ENCODE assay signal across 28 mouse cellular contexts in the genomic region with DNA sequence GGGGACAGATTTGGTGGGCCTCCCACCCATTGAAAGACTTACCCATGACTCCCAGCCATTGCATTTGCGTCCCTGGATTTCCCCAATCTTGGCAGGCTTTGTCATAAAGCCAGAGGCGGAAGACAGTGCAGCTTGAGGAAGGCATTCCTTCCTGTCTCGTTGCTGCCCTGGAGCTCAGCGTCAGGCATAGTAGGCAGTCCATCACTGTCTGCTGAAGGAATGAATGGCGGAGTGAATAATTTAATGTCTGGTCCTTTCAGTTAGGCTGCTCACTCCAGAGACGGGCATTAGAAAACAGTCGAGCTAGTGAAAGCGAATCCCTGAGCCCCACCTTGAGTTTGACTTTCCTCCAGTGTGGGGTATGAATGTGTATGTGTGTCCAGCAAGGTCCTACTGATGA.
DNase-seq lines count a peak whose midpoint lies in the region; ATAC-seq and TF ChIP-seq lines count a peak whose summit lies in the region.
"Had no signal": no experiment of that assay in that cellular context is flagged by ENCODE, and none has a peak within 500 bp of the region (broad histone marks: within the 10 kb centered on the region; RNA-seq: fewer than 3 reads in every experiment).

No protein-coding gene starts in this region.

- no peaks in the 10 kb centered on the region for H3K9me3 ChIP-seq in hindbrain, embryonic 10.5 days
- H3K9me3 ChIP-seq in hindbrain, postnatal 0 days (ENCODE audit: low read length): no peaks in the 10 kb centered on the region
- no peaks in the 10 kb centered on the region for H3K9me3 ChIP-seq in kidney, embryonic 16.5 days (ENCODE audit: low read length)
- H3K9me3 ChIP-seq in hindbrain, embryonic 12.5 days (replicated peaks): no peaks in the 10 kb centered on the region
- no peaks in the 10 kb centered on the region for H3K9me3 ChIP-seq in neural tube, embryonic 12.5 days
- H3K9me3 ChIP-seq: embryonic facial prominence, embryonic 12.5 days; G1E; limb, embryonic 12.5 days; liver, embryonic 15.5 days; megakaryocyte, embryonic 14.5 days; midbrain, embryonic 13.5 days had no signal

- DNase-seq in hindbrain, embryonic 10.5 days (ENCODE audit: low spot score): no peak
- no peak for DNase-seq in hindbrain, postnatal 0 days (ENCODE audit: low spot score)
- peak; percentile 24 for DNase-seq in kidney, postnatal 14 days
- DNase-seq in urinary bladder, postnatal 10 days (ENCODE audit: low spot score): no peak
- DNase-seq: adrenal gland, adult 8-10 months; cerebellum, adult 11 months; cerebellum, adult 9-10 months; embryo, embryonic 11 days; gastrocnemius, postnatal 25 days; heart, adult 18-20 months; heart, postnatal 36 days; kidney, adult 11 months; layer of hippocampus, adult 9-11 months; lung, postnatal 36 days; thymus, adult 2 months; thymus, postnatal 36 days had no signal

- H3K9ac ChIP-seq in hindbrain, postnatal 0 days (replicated peaks; ENCODE audit: low read length): no peak overlapping the region
- no peak overlapping the region for H3K9ac ChIP-seq in kidney, embryonic 16.5 days (replicated peaks; ENCODE audit: low read length)
- H3K9ac ChIP-seq in hindbrain, embryonic 12.5 days: no peak overlapping the region
- no peak overlapping the region for H3K9ac ChIP-seq in neural tube, embryonic 12.5 days
- H3K9ac ChIP-seq: embryonic facial prominence, embryonic 12.5 days; limb, embryonic 12.5 days; liver, embryonic 15.5 days; midbrain, embryonic 13.5 days had no signal

- no peak overlapping the region for H3K4me3 ChIP-seq in hindbrain, embryonic 10.5 days
- H3K4me3 ChIP-seq in hindbrain, postnatal 0 days (ENCODE audit: low read length): no peak overlapping the region
- no peak overlapping the region for H3K4me3 ChIP-seq in kidney, embryonic 16.5 days (ENCODE audit: low read length)
- H3K4me3 ChIP-seq in hindbrain, embryonic 12.5 days: no peak overlapping the region
- H3K4me3 ChIP-seq in neural tube, embryonic 12.5 days: no peak overlapping the region
- H3K4me3 ChIP-seq: embryonic facial prominence, embryonic 12.5 days; limb, embryonic 12.5 days; liver, embryonic 15.5 days; megakaryocyte, embryonic 14.5 days; midbrain, embryonic 13.5 days had no signal

- H3K4me2 ChIP-seq in hindbrain, postnatal 0 days (ENCODE audit: low read depth, low read length): no peak overlapping the region
- no peak overlapping the region for H3K4me2 ChIP-seq in kidney, embryonic 16.5 days (replicated peaks; ENCODE audit: low read depth, low read length)
- H3K4me2 ChIP-seq in hindbrain, embryonic 12.5 days (replicated peaks): no peak overlapping the region
- no peak overlapping the region for H3K4me2 ChIP-seq in neural tube, embryonic 12.5 days (replicated peaks)
- H3K4me2 ChIP-seq: embryonic facial prominence, embryonic 12.5 days; heart, embryonic 11.5 days; limb, embryonic 12.5 days; liver, embryonic 15.5 days; midbrain, embryonic 13.5 days had no signal

- no peaks in the 10 kb centered on the region for H3K27me3 ChIP-seq in hindbrain, embryonic 10.5 days (ENCODE audit: insufficient read depth, poor library complexity, severe bottlenecking)
- H3K27me3 ChIP-seq in hindbrain, postnatal 0 days (ENCODE audit: insufficient read depth, low read length): no peaks in the 10 kb centered on the region
- H3K27me3 ChIP-seq in kidney, embryonic 16.5 days (ENCODE audit: insufficient read depth, low read length): no peaks in the 10 kb centered on the region
- H3K27me3 ChIP-seq in hindbrain, embryonic 12.5 days: no peaks in the 10 kb centered on the region
- no peaks in the 10 kb centered on the region for H3K27me3 ChIP-seq in neural tube, embryonic 12.5 days (replicated peaks)
- H3K27me3 ChIP-seq: embryonic facial prominence, embryonic 12.5 days; limb, embryonic 12.5 days; liver, embryonic 15.5 days; megakaryocyte, embryonic 14.5 days; midbrain, embryonic 13.5 days had no signal

- TF ChIP-seq CTCF in hindbrain, postnatal 0 days (IDR thresholded peaks at IDR 0.05; ENCODE audit: low read depth): no peak

- H3K27ac ChIP-seq in hindbrain, embryonic 10.5 days: 0 out of 2 replicates have a peak overlapping the region, but pooled peaks have one; percentile 45
- no peak overlapping the region; the same call in 1 of the 2 replicates for H3K27ac ChIP-seq in hindbrain, postnatal 0 days
- H3K27ac ChIP-seq in kidney, embryonic 16.5 days (ENCODE audit: low read length): no peak overlapping the region
- no peak overlapping the region for H3K27ac ChIP-seq in hindbrain, embryonic 12.5 days
- H3K27ac ChIP-seq in neural tube, embryonic 12.5 days: no peak overlapping the region
- H3K27ac ChIP-seq: embryonic facial prominence, embryonic 12.5 days; limb, embryonic 12.5 days; liver, embryonic 15.5 days; midbrain, embryonic 13.5 days had no signal

- ATAC-seq in hindbrain, postnatal 0 days: no peak
- ATAC-seq in kidney, embryonic 16.5 days (ENCODE audit: low FRiP score, low TSS enrichment): no peak
- peak; percentile 24; the same call in 1 of the 2 replicates for ATAC-seq in hindbrain, embryonic 12.5 days (ENCODE audit: low FRiP score)
- ATAC-seq in neural tube, embryonic 12.5 days (ENCODE audit: low FRiP score, low read depth): peak; percentile 65
- ATAC-seq: forebrain, embryonic 14.5 days; inflammation-experienced regulatory T-cells, adult 6 months; midbrain, embryonic 13.5 days had no signal

- H3K4me1 ChIP-seq in hindbrain, embryonic 10.5 days (replicated peaks): peaks cover 43% of the 10 kb centered on the region
- peaks cover 28% of the 10 kb centered on the region for H3K4me1 ChIP-seq in hindbrain, postnatal 0 days (ENCODE audit: insufficient read depth, low read length)
- H3K4me1 ChIP-seq in kidney, embryonic 16.5 days (ENCODE audit: insufficient read depth, low read length): peaks cover 17% of the 10 kb centered on the region
- H3K4me1 ChIP-seq in hindbrain, embryonic 12.5 days: peaks cover 63% of the 10 kb centered on the region
- H3K4me1 ChIP-seq in neural tube, embryonic 12.5 days: peaks cover 56% of the 10 kb centered on the region

- H3K36me3 ChIP-seq in hindbrain, embryonic 10.5 days: peaks cover 9% of the 10 kb centered on the region
- H3K36me3 ChIP-seq in hindbrain, postnatal 0 days (ENCODE audit: insufficient read depth, low read length): no peaks in the 10 kb centered on the region
- peaks cover 4% of the 10 kb centered on the region; the same call in 1 of the 2 replicates for H3K36me3 ChIP-seq in kidney, embryonic 16.5 days (ENCODE audit: insufficient read depth, low read length)
- 0 out of 2 replicates have a peak, but pooled peaks cover 4% of the 10 kb centered on the region for H3K36me3 ChIP-seq in hindbrain, embryonic 12.5 days
- H3K36me3 ChIP-seq in neural tube, embryonic 12.5 days: peaks cover 6% of the 10 kb centered on the region

- WGBS in hindbrain, embryonic 10.5 days: 64% methylated on average over 8 of the region's 8 CpGs
- 37% methylated on average over 8 of the region's 8 CpGs for WGBS in hindbrain, postnatal 0 days
- WGBS in kidney, embryonic 16.5 days: 67% methylated on average over 8 of the region's 8 CpGs
- WGBS in hindbrain, embryonic 12.5 days: 53% methylated on average over 8 of the region's 8 CpGs
- WGBS in neural tube, embryonic 12.5 days: 30% methylated on average over 8 of the region's 8 CpGs

Comparison
In these comparisons a context has a peak if more than half of its experiments do, and no peak if none do; other contexts are left out.
1. ATAC-seq: peak in hindbrain, embryonic 12.5 days (single experiment) and neural tube, embryonic 12.5 days (single experiment); none in hindbrain, postnatal 0 days (single experiment) and kidney, embryonic 16.5 days (single experiment).